26 mouse cellular contexts compared by ENCODE assay signal in the genomic region with DNA sequence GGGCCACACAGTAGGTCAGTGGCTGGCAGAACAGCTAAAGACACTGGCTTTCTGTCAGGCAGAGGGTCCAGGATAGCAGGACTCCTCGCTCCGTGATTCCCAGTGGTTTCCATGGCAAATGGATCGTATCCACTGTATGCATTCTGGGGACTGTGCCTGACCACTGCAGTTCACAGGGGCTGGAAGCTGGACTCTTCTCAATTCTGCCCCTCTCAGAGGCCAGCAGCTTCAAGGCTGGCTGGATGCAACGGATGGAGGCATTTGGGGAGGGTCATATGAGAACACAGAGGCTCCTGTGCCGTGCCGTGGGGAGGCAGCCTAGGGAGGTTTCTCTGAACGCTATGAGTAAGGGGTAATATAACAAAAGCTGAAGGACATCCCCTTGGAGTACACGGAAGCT. TPM values are rescaled to one million over a fixed set of nuclear protein-coding genes. Genes with fewer than 3 reads are reported as not detected.
DNase-seq lines count a peak whose midpoint lies in the region; ATAC-seq lines count a peak whose summit lies in the region.
"Had no signal": no experiment of that assay in that cellular context is flagged by ENCODE, and none has a peak within 500 bp of the region (broad histone marks: within the 10 kb centered on the region; RNA-seq: fewer than 3 reads in every experiment).

No protein-coding gene starts in this region.

- no peaks in the 10 kb centered on the region for H3K36me3 ChIP-seq in forebrain, embryonic 10.5 days (replicated peaks)
- no peaks in the 10 kb centered on the region for H3K36me3 ChIP-seq in forebrain, embryonic 15.5 days
- no peaks in the 10 kb centered on the region for H3K36me3 ChIP-seq in hindbrain, embryonic 15.5 days
- 0 out of 2 replicates have a peak, but pooled peaks cover 4% of the 10 kb centered on the region for H3K36me3 ChIP-seq in hindbrain, embryonic 12.5 days
- no peaks in the 10 kb centered on the region for H3K36me3 ChIP-seq in midbrain, embryonic 15.5 days (replicated peaks)
- H3K36me3 ChIP-seq in midbrain, embryonic 11.5 days (ENCODE audit: control insufficient read depth, insufficient read depth, low read length) = no peaks in the 10 kb centered on the region
- H3K36me3 ChIP-seq: intestine, embryonic 15.5 days; limb, embryonic 12.5 days had no signal

- no peak for DNase-seq in forebrain, embryonic 10.5 days (ENCODE audit: extremely low spot score, low spot score)
- DNase-seq in midbrain, embryonic 11.5 days (ENCODE audit: low spot score, missing footprints) = no peak
- DNase-seq in cerebellum, adult 11 months = no peak
- DNase-seq: adrenal gland, adult 8-10 months; cerebellum, adult 2 months; cerebellum, postnatal 25 days; embryo, embryonic 11 days; gastrocnemius, adult 2 months; heart, postnatal 4 days; kidney, postnatal 10 days; liver, postnatal 0 days; thymus, adult 18-20 months; thymus, postnatal 36 days had no signal

- 70% methylated on average over 8 of the region's 8 CpGs for WGBS in forebrain, embryonic 10.5 days
- 57% methylated on average over 8 of the region's 8 CpGs for WGBS in forebrain, embryonic 15.5 days
- 32% methylated on average over 8 of the region's 8 CpGs for WGBS in hindbrain, embryonic 15.5 days
- 38% methylated on average over 8 of the region's 8 CpGs for WGBS in hindbrain, embryonic 12.5 days
- WGBS in midbrain, embryonic 15.5 days = 32% methylated on average over 8 of the region's 8 CpGs
- 33% methylated on average over 8 of the region's 8 CpGs for WGBS in midbrain, embryonic 11.5 days

- no peak overlapping the region for H3K4me2 ChIP-seq in forebrain, embryonic 15.5 days (replicated peaks)
- H3K4me2 ChIP-seq in hindbrain, embryonic 15.5 days = no peak overlapping the region
- H3K4me2 ChIP-seq in hindbrain, embryonic 12.5 days (replicated peaks) = no peak overlapping the region
- H3K4me2 ChIP-seq in midbrain, embryonic 15.5 days = no peak overlapping the region
- no peak overlapping the region for H3K4me2 ChIP-seq in midbrain, embryonic 11.5 days
- H3K4me2 ChIP-seq: intestine, embryonic 15.5 days; limb, embryonic 12.5 days; liver, embryonic 11.5 days had no signal

- H3K9me3 ChIP-seq in forebrain, embryonic 10.5 days = no peaks in the 10 kb centered on the region
- H3K9me3 ChIP-seq in forebrain, embryonic 15.5 days = no peaks in the 10 kb centered on the region
- no peaks in the 10 kb centered on the region for H3K9me3 ChIP-seq in hindbrain, embryonic 15.5 days
- no peaks in the 10 kb centered on the region for H3K9me3 ChIP-seq in hindbrain, embryonic 12.5 days (replicated peaks)
- H3K9me3 ChIP-seq in midbrain, embryonic 15.5 days = no peaks in the 10 kb centered on the region
- no peaks in the 10 kb centered on the region for H3K9me3 ChIP-seq in midbrain, embryonic 11.5 days (ENCODE audit: control insufficient read depth, low read length)
- H3K9me3 ChIP-seq: intestine, embryonic 15.5 days; limb, embryonic 12.5 days had no signal

- H3K9ac ChIP-seq in forebrain, embryonic 15.5 days (replicated peaks) = no peak overlapping the region
- no peak overlapping the region for H3K9ac ChIP-seq in hindbrain, embryonic 15.5 days
- H3K9ac ChIP-seq in hindbrain, embryonic 12.5 days = no peak overlapping the region
- H3K9ac ChIP-seq in midbrain, embryonic 15.5 days = no peak overlapping the region
- no peak overlapping the region for H3K9ac ChIP-seq in midbrain, embryonic 11.5 days (ENCODE audit: low read length)
- H3K9ac ChIP-seq: intestine, embryonic 15.5 days; limb, embryonic 12.5 days had no signal

- peaks cover 7% of the 10 kb centered on the region; the same call in 1 of the 2 replicates for H3K27me3 ChIP-seq in forebrain, embryonic 10.5 days (ENCODE audit: poor library complexity, severe bottlenecking)
- no peaks in the 10 kb centered on the region for H3K27me3 ChIP-seq in forebrain, embryonic 15.5 days
- no peaks in the 10 kb centered on the region for H3K27me3 ChIP-seq in hindbrain, embryonic 15.5 days
- peaks cover 10% of the 10 kb centered on the region; the same call in 1 of the 2 replicates for H3K27me3 ChIP-seq in hindbrain, embryonic 12.5 days
- no peaks in the 10 kb centered on the region for H3K27me3 ChIP-seq in midbrain, embryonic 15.5 days (replicated peaks)
- no peaks in the 10 kb centered on the region for H3K27me3 ChIP-seq in midbrain, embryonic 11.5 days (ENCODE audit: control insufficient read depth, insufficient read depth, low read length)
- H3K27me3 ChIP-seq: intestine, embryonic 15.5 days; limb, embryonic 12.5 days had no signal

- H3K4me3 ChIP-seq in forebrain, embryonic 10.5 days = no peak overlapping the region
- H3K4me3 ChIP-seq in forebrain, embryonic 15.5 days = no peak overlapping the region
- H3K4me3 ChIP-seq in hindbrain, embryonic 15.5 days = no peak overlapping the region
- H3K4me3 ChIP-seq in hindbrain, embryonic 12.5 days = no peak overlapping the region
- H3K4me3 ChIP-seq in midbrain, embryonic 15.5 days = no peak overlapping the region
- H3K4me3 ChIP-seq in midbrain, embryonic 11.5 days (ENCODE audit: low read depth, low read length) = no peak overlapping the region
- H3K4me3 ChIP-seq: gastrocnemius, adult 2 months; intestine, embryonic 15.5 days; layer of hippocampus, adult 2 months; limb, embryonic 12.5 days; myocyte had no signal

- no peak for ATAC-seq in forebrain, embryonic 15.5 days (replicated peaks)
- peak; percentile 17 for ATAC-seq in hindbrain, embryonic 15.5 days (ENCODE audit: low FRiP score, low read depth)
- no peak for ATAC-seq in hindbrain, embryonic 12.5 days (ENCODE audit: low FRiP score)
- ATAC-seq in midbrain, embryonic 15.5 days (replicated peaks) = 0 out of 2 replicates have a peak, but pooled peaks have one; percentile 10
- ATAC-seq in midbrain, embryonic 11.5 days (ENCODE audit: low FRiP score) = no peak
- ATAC-seq: activated CD4-positive, CD25-positive, alpha-beta regulatory T cell, adult 4 months; intestine, embryonic 15.5 days; liver, postnatal 0 days; lung, postnatal 0 days had no signal

- peaks cover 36% of the 10 kb centered on the region for H3K4me1 ChIP-seq in forebrain, embryonic 10.5 days
- H3K4me1 ChIP-seq in forebrain, embryonic 15.5 days = peaks cover 6% of the 10 kb centered on the region
- H3K4me1 ChIP-seq in hindbrain, embryonic 15.5 days (replicated peaks) = peaks cover 24% of the 10 kb centered on the region
- H3K4me1 ChIP-seq in hindbrain, embryonic 12.5 days = peaks cover 34% of the 10 kb centered on the region
- H3K4me1 ChIP-seq in midbrain, embryonic 15.5 days = peaks cover 9% of the 10 kb centered on the region; the same call in 1 of the 2 replicates
- peaks cover 2% of the 10 kb centered on the region; the same call in 1 of the 2 replicates for H3K4me1 ChIP-seq in midbrain, embryonic 11.5 days (ENCODE audit: control insufficient read depth, insufficient read depth, low read length)
- H3K4me1 ChIP-seq: intestine, embryonic 15.5 days had no signal

- H3K27ac ChIP-seq in forebrain, embryonic 10.5 days = 0 out of 2 replicates have a peak overlapping the region, but pooled peaks have one; percentile 30
- no peak overlapping the region for H3K27ac ChIP-seq in forebrain, embryonic 15.5 days (replicated peaks)
- no peak overlapping the region for H3K27ac ChIP-seq in hindbrain, embryonic 15.5 days (replicated peaks)
- no peak overlapping the region for H3K27ac ChIP-seq in hindbrain, embryonic 12.5 days
- no peak overlapping the region for H3K27ac ChIP-seq in midbrain, embryonic 15.5 days
- no peak overlapping the region for H3K27ac ChIP-seq in midbrain, embryonic 11.5 days (ENCODE audit: low read depth, low read length)
- H3K27ac ChIP-seq: gastrocnemius, adult 2 months; intestine, embryonic 15.5 days; layer of hippocampus, adult 2 months; limb, embryonic 12.5 days; macrophage had no signal

RNA-seq across cellular contexts. Expression of a gene that starts 3.1 kb away (rescaled TPM):
- polyA plus RNA-seq in forebrain, embryonic 10.5 days (2016; fragmentation: Nextera tagmentation; extraction: Ambion mirVana) = 0.11 and 0.19 TPM in 2 replicates
- polyA plus RNA-seq in forebrain, embryonic 15.5 days (2015; fragmentation: Nextera tagmentation; extraction: Ambion mirVana) = 0.46 and 0.47 TPM in 2 replicates
- polyA plus RNA-seq in hindbrain, embryonic 15.5 days (2015; fragmentation: Nextera tagmentation; extraction: Ambion mirVana) = 0.56 and 0.62 TPM in 2 replicates
- 0.28 and 0.73 TPM in 2 replicates for polyA plus RNA-seq in hindbrain, embryonic 12.5 days (2016; fragmentation: Nextera tagmentation; extraction: Ambion mirVana)
- polyA plus RNA-seq in midbrain, embryonic 15.5 days (2015; fragmentation: Nextera tagmentation; extraction: Ambion mirVana) = 0.33 and 0.37 TPM in 2 replicates
- 0.18 and 0.23 TPM in 2 replicates for polyA plus RNA-seq in midbrain, embryonic 11.5 days (2014; fragmentation: Nextera tagmentation; extraction: Ambion mirVana)
- polyA plus RNA-seq: activated CD4-positive, CD25-positive, alpha-beta regulatory T cell, adult 4 months; macrophage had no signal

RNA-seq across cellular contexts. Expression of a gene that starts 22.9 kb away (rescaled TPM):
- 20.1 and 20.8 TPM in 2 replicates for polyA plus RNA-seq in forebrain, embryonic 10.5 days (2016; fragmentation: Nextera tagmentation; extraction: Ambion mirVana)
- polyA plus RNA-seq in forebrain, embryonic 15.5 days (2015; fragmentation: Nextera tagmentation; extraction: Ambion mirVana) = 15.8 and 15.9 TPM in 2 replicates
- 16.6 and 19.3 TPM in 2 replicates for polyA plus RNA-seq in hindbrain, embryonic 15.5 days (2015; fragmentation: Nextera tagmentation; extraction: Ambion mirVana)
- polyA plus RNA-seq in hindbrain, embryonic 12.5 days (2016; fragmentation: Nextera tagmentation; extraction: Ambion mirVana) = 21.9 and 22.5 TPM in 2 replicates
- 20.6 and 23.8 TPM in 2 replicates for polyA plus RNA-seq in midbrain, embryonic 15.5 days (2015; fragmentation: Nextera tagmentation; extraction: Ambion mirVana)
- polyA plus RNA-seq in midbrain, embryonic 11.5 days (2014; fragmentation: Nextera tagmentation; extraction: Ambion mirVana) = 10.1 and 11.1 TPM in 2 replicates

RNA-seq across cellular contexts. Expression of a gene that starts 35.8 kb away (rescaled TPM):
- polyA plus RNA-seq in forebrain, embryonic 10.5 days (2016; fragmentation: Nextera tagmentation; extraction: Ambion mirVana) = 5.8 TPM in 2 replicates
- polyA plus RNA-seq in forebrain, embryonic 15.5 days (2015; fragmentation: Nextera tagmentation; extraction: Ambion mirVana) = 15.5 and 15.9 TPM in 2 replicates
- 22.9 and 26.5 TPM in 2 replicates for polyA plus RNA-seq in hindbrain, embryonic 15.5 days (2015; fragmentation: Nextera tagmentation; extraction: Ambion mirVana)
- 12.3 and 12.7 TPM in 2 replicates for polyA plus RNA-seq in hindbrain, embryonic 12.5 days (2016; fragmentation: Nextera tagmentation; extraction: Ambion mirVana)
- polyA plus RNA-seq in midbrain, embryonic 15.5 days (2015; fragmentation: Nextera tagmentation; extraction: Ambion mirVana) = 18.5 and 19.0 TPM in 2 replicates
- 3.5 and 3.7 TPM in 2 replicates for polyA plus RNA-seq in midbrain, embryonic 11.5 days (2014; fragmentation: Nextera tagmentation; extraction: Ambion mirVana)

RNA-seq across cellular contexts. Expression of a gene that starts 57.0 kb away (rescaled TPM):
- polyA plus RNA-seq in forebrain, embryonic 10.5 days (2016; fragmentation: Nextera tagmentation; extraction: Ambion mirVana) = 0.06 TPM in 1 of 2 replicates, not detected in the other
- 0.15 and 0.42 TPM in 2 replicates for polyA plus RNA-seq in forebrain, embryonic 15.5 days (2015; fragmentation: Nextera tagmentation; extraction: Ambion mirVana)
- 0.31 and 0.45 TPM in 2 replicates for polyA plus RNA-seq in hindbrain, embryonic 15.5 days (2015; fragmentation: Nextera tagmentation; extraction: Ambion mirVana)
- polyA plus RNA-seq in hindbrain, embryonic 12.5 days (2016; fragmentation: Nextera tagmentation; extraction: Ambion mirVana) = 0.09 TPM in 1 of 2 replicates, not detected in the other
- 0.15 and 0.41 TPM in 2 replicates for polyA plus RNA-seq in midbrain, embryonic 15.5 days (2015; fragmentation: Nextera tagmentation; extraction: Ambion mirVana)
- 0.07 TPM in 1 of 2 replicates, not detected in the other for polyA plus RNA-seq in midbrain, embryonic 11.5 days (2014; fragmentation: Nextera tagmentation; extraction: Ambion mirVana)
- polyA plus RNA-seq: activated CD4-positive, CD25-positive, alpha-beta regulatory T cell, adult 4 months; limb, embryonic 12.5 days; liver, embryonic 11.5 days; macrophage; stomach, embryonic 16.5 days had no signal

Comparison
In these comparisons a context has a peak if more than half of its experiments do, and no peak if none do; other contexts are left out.
1. ATAC-seq: peak in hindbrain, embryonic 15.5 days (single experiment) and midbrain, embryonic 15.5 days (single experiment); none in forebrain, embryonic 15.5 days (single experiment), hindbrain, embryonic 12.5 days (single experiment) and midbrain, embryonic 11.5 days (single experiment).